In the genomic region with DNA sequence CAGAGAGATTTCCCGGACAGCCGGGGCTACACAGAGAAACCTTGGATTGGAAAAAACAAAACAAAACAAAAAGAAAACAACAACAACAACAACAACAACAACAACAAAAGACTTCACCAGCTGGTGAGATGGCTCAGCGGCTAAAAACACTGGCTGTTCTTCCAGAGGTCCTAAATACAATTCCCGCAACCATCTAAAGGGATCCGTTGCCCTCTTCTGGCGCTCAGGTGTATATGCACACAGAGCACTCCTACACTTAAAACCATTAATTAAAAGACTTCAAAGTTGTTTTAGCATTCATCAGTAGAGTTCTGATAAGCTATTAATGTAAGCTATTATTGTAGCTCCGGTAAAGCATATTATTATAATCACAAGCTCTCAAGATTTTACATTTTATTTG, we compare ENCODE assay signal across 16 mouse cellular contexts. TPM values are rescaled to one million over a fixed set of nuclear protein-coding genes. Genes with fewer than 3 reads are reported as not detected.
A peak's percentile ranks its signal among the peaks of the same experiment; 100 is the strongest.
DNase-seq lines count a peak whose midpoint lies in the region; ATAC-seq and TF ChIP-seq lines count a peak whose summit lies in the region.
"Had no signal": no experiment of that assay in that cellular context is flagged by ENCODE, and none has a peak within 500 bp of the region (broad histone marks: within the 10 kb centered on the region; RNA-seq: fewer than 3 reads in every experiment).

No protein-coding gene starts in this region.

- H3K36me3 ChIP-seq in hindbrain, postnatal 0 days (ENCODE audit: insufficient read depth, low read length) = no peaks in the 10 kb centered on the region
- no peaks in the 10 kb centered on the region for H3K36me3 ChIP-seq in hindbrain, embryonic 10.5 days
- H3K36me3 ChIP-seq in E14TG2a.4 (ENCODE audit: insufficient read depth, low read length) = no peaks in the 10 kb centered on the region
- H3K36me3 ChIP-seq: embryonic facial prominence, embryonic 13.5 days; forebrain, embryonic 15.5 days; midbrain, embryonic 12.5 days; neural tube, embryonic 13.5 days had no signal

- WGBS in hindbrain, postnatal 0 days = 59% methylated on average over 7 of the region's 7 CpGs
- 55% methylated on average over 7 of the region's 7 CpGs for WGBS in hindbrain, embryonic 10.5 days

- no peaks in the 10 kb centered on the region for H3K27me3 ChIP-seq in hindbrain, postnatal 0 days (ENCODE audit: insufficient read depth, low read length)
- H3K27me3 ChIP-seq in hindbrain, embryonic 10.5 days (ENCODE audit: insufficient read depth, poor library complexity, severe bottlenecking) = no peaks in the 10 kb centered on the region
- no peaks in the 10 kb centered on the region for H3K27me3 ChIP-seq in E14TG2a.4 (ENCODE audit: insufficient read depth, low read length)
- H3K27me3 ChIP-seq: embryonic facial prominence, embryonic 13.5 days; forebrain, embryonic 15.5 days; midbrain, embryonic 12.5 days; neural tube, embryonic 13.5 days had no signal

- H3K4me2 ChIP-seq in hindbrain, postnatal 0 days (ENCODE audit: low read depth, low read length) = no peak overlapping the region
- H3K4me2 ChIP-seq: embryonic facial prominence, embryonic 13.5 days; forebrain, embryonic 15.5 days; midbrain, embryonic 12.5 days; neural tube, embryonic 13.5 days had no signal

- no peaks in the 10 kb centered on the region for H3K4me1 ChIP-seq in hindbrain, postnatal 0 days (ENCODE audit: insufficient read depth, low read length)
- H3K4me1 ChIP-seq in hindbrain, embryonic 10.5 days (replicated peaks) = no peaks in the 10 kb centered on the region
- peaks cover 44% of the 10 kb centered on the region for H3K4me1 ChIP-seq in E14TG2a.4 (replicated peaks; ENCODE audit: low read depth, low read length)
- H3K4me1 ChIP-seq: embryonic facial prominence, embryonic 13.5 days; forebrain, embryonic 15.5 days; midbrain, embryonic 12.5 days; neural tube, embryonic 13.5 days had no signal

- H3K9me3 ChIP-seq in hindbrain, postnatal 0 days (ENCODE audit: low read length) = no peaks in the 10 kb centered on the region
- 0 out of 2 replicates have a peak, but pooled peaks cover 5% of the 10 kb centered on the region for H3K9me3 ChIP-seq in hindbrain, embryonic 10.5 days
- no peaks in the 10 kb centered on the region for H3K9me3 ChIP-seq in E14TG2a.4 (ENCODE audit: low read length)
- H3K9me3 ChIP-seq: embryonic facial prominence, embryonic 13.5 days; forebrain, embryonic 15.5 days; midbrain, embryonic 12.5 days; neural tube, embryonic 13.5 days had no signal

- no peak overlapping the region for H3K27ac ChIP-seq in hindbrain, postnatal 0 days
- no peak overlapping the region for H3K27ac ChIP-seq in hindbrain, embryonic 10.5 days
- H3K27ac ChIP-seq: embryonic facial prominence, embryonic 13.5 days; forebrain, embryonic 15.5 days; midbrain, embryonic 12.5 days; neural tube, embryonic 13.5 days had no signal

- DNase-seq in hindbrain, postnatal 0 days (ENCODE audit: low spot score) = peak; percentile 25
- no peak for DNase-seq in hindbrain, embryonic 10.5 days (ENCODE audit: low spot score)
- peak; percentile 54 for DNase-seq in 3T3-L1 (ENCODE audit: low read depth, low spot score)
- DNase-seq in frontal cortex, postnatal 14 days (ENCODE audit: low spot score in 2 of 2) = no peak
- no peak for DNase-seq in cerebellum, postnatal 25 days
- DNase-seq: adrenal gland, postnatal 10 days; heart, adult 11 months; heart, postnatal 36 days; left cerebral cortex, postnatal 4 days had no signal

- TF ChIP-seq CTCF in hindbrain, postnatal 0 days (IDR thresholded peaks at IDR 0.05; ENCODE audit: low read depth) = peak; percentile 30; the same call in 1 of the 2 replicates
- TF ChIP-seq CTCF in E14TG2a.4 (conservative IDR thresholded peaks at IDR 0.05; ENCODE audit: low read length) = peak; percentile 34

- ATAC-seq in hindbrain, postnatal 0 days = no peak
- 0 out of 2 replicates have a peak, but pooled peaks have one; percentile 42 for ATAC-seq in granulocyte monocyte progenitor cell, adult 5-6 weeks (replicated peaks; ENCODE audit: poor library complexity, severe bottlenecking)
- ATAC-seq: forebrain, embryonic 15.5 days; intestine, embryonic 16.5 days had no signal

- H3K9ac ChIP-seq in hindbrain, postnatal 0 days (replicated peaks; ENCODE audit: low read length) = no peak overlapping the region
- H3K9ac ChIP-seq: embryonic facial prominence, embryonic 13.5 days; forebrain, embryonic 15.5 days; midbrain, embryonic 12.5 days; neural tube, embryonic 13.5 days had no signal

- H3K4me3 ChIP-seq in hindbrain, postnatal 0 days (ENCODE audit: low read length) = no peak overlapping the region
- H3K4me3 ChIP-seq in hindbrain, embryonic 10.5 days = no peak overlapping the region
- no peak overlapping the region for H3K4me3 ChIP-seq in E14TG2a.4 (replicated peaks; ENCODE audit: low read length)
- H3K4me3 ChIP-seq: embryonic facial prominence, embryonic 13.5 days; forebrain, embryonic 15.5 days; midbrain, embryonic 12.5 days; neural tube, embryonic 13.5 days had no signal

RNA-seq across cellular contexts. Expression of a gene that starts 4.4 kb away (rescaled TPM):
- 294 and 310 TPM in 2 replicates for total RNA-seq in hindbrain, postnatal 0 days (2014; rRNA removed)
- polyA plus RNA-seq in hindbrain, postnatal 0 days (2015; fragmentation: Nextera tagmentation; extraction: Ambion mirVana) = 381 and 392 TPM in 2 replicates
- polyA plus RNA-seq in hindbrain, embryonic 10.5 days (2016; fragmentation: Nextera tagmentation; extraction: Ambion mirVana) = 103 and 115 TPM in 2 replicates
- 82.8 and 114 TPM in 2 replicates for total RNA-seq in granulocyte monocyte progenitor cell, adult 5-6 weeks (2014; fragmentation: Nextera tagmentation)
- total RNA-seq in granulocyte monocyte progenitor cell, adult 5-6 weeks (2017) = 40.8 and 43.3 TPM in 2 replicates

Comparison
In these comparisons a context has a peak if more than half of its experiments do, and no peak if none do; other contexts are left out.
1. DNase-seq: peak in hindbrain, postnatal 0 days (single experiment) and 3T3-L1 (single experiment); none in hindbrain, embryonic 10.5 days (single experiment), frontal cortex, postnatal 14 days (0 of 2) and cerebellum, postnatal 25 days (0 of 2).